Mouse (Mus musculus) liver, postnatal 0 days (tissue): Measurements from ENCODE around the gene C4b.

ENCODE experiments used
- CTCF ChIP-seq: sonication (generic); IDR thresholded peaks from 2 replicates; pipeline ENCODE4 v1.5.1; 2016; ENCODE audit warnings: antibody characterized with exemption, low read depth
- EP300 ChIP-seq: IDR thresholded peaks from 2 replicates; pipeline ENCODE4 v1.6.1; 2016; ENCODE audit warnings: antibody characterized with exemption, low read depth, mild to moderate bottlenecking

GRCm38 (mm10) chr17:34717401-34717800 is 26.3 kb downstream of the C4b start:
- TF ChIP-seq CTCF (no peak), EP300 (no peak)
